Mouse (Mus musculus): ENCODE measurements around the gene Rgs16. TPM values are rescaled to one million over a fixed set of nuclear protein-coding genes. Genes with fewer than 3 reads are reported as not detected.

The Rgs16 gene
- 10.9 and 13.4 TPM in 2 replicates for polyA plus RNA-seq (2012; rRNA removed)

GRCm38 (mm10) chr1:153740145-153740544 is at the start of gene Rgs16:
Gene Rgs16, plus strand, starts transcription at chr1:153740349.
- peaks cover 7% of the 10 kb centered on the region for H3K4me1 ChIP-seq (ENCODE audit: control insufficient read depth, insufficient read depth, low read length)
- H3K27ac ChIP-seq (ENCODE audit: insufficient read depth, low read length), result no peak within 1 kb of the TSS
- peak within 1 kb of the TSS; percentile 70 for H3K4me3 ChIP-seq (ENCODE audit: insufficient read depth, low read length)
- TF ChIP-seq POLR2A (IDR thresholded peaks at IDR 0.05; ENCODE audit: extremely low read depth, insufficient read depth, low read length) (peak; percentile 91), CTCF (IDR thresholded peaks at IDR 0.05; ENCODE audit: extremely low read depth, insufficient read depth, low read length) (no peak)

- TF ChIP-seq POLR2A (IDR thresholded peaks at IDR 0.05; ENCODE audit: extremely low read depth, insufficient read depth, low read length), result no peak
- no peak for TF ChIP-seq CTCF (IDR thresholded peaks at IDR 0.05; ENCODE audit: extremely low read depth, insufficient read depth, low read length)
- H3K4me3 ChIP-seq (ENCODE audit: insufficient read depth, low read length), result no peak overlapping the region
These were observed 47.6 kb upstream of the Rgs16 start for GRCm38 (mm10) chr1:153692526-153692925.

GRCm38 (mm10) chr1:153694372-153695120 is 45.6 kb upstream of the Rgs16 start:
- no peaks in the 10 kb centered on the region for H3K4me1 ChIP-seq (ENCODE audit: control insufficient read depth, insufficient read depth, low read length)
- H3K4me3 ChIP-seq (ENCODE audit: insufficient read depth, low read length), result no peak overlapping the region
- no peak for TF ChIP-seq POLR2A (IDR thresholded peaks at IDR 0.05; ENCODE audit: extremely low read depth, insufficient read depth, low read length)
- TF ChIP-seq CTCF (IDR thresholded peaks at IDR 0.05; ENCODE audit: extremely low read depth, insufficient read depth, low read length), result no peak
- no peak overlapping the region for H3K27ac ChIP-seq (ENCODE audit: insufficient read depth, low read length)

More at GRCm38 (mm10) chr1:153692526-153692925, 47.6 kb upstream of the Rgs16 start:
- no peak overlapping the region for H3K27ac ChIP-seq (ENCODE audit: insufficient read depth, low read length)
- no peaks in the 10 kb centered on the region for H3K4me1 ChIP-seq (ENCODE audit: control insufficient read depth, insufficient read depth, low read length)

GRCm38 (mm10) chr1:153695398-153695797 is 44.8 kb upstream of the Rgs16 start:
- Histone ChIP-seq H3K4me3 (ENCODE audit: insufficient read depth, low read length) (no peak overlapping the region), H3K27ac (ENCODE audit: insufficient read depth, low read length) (no peak overlapping the region), H3K4me1 (ENCODE audit: control insufficient read depth, insufficient read depth, low read length) (no peaks in the 10 kb centered on the region)
- no peak for TF ChIP-seq POLR2A (IDR thresholded peaks at IDR 0.05; ENCODE audit: extremely low read depth, insufficient read depth, low read length)
- TF ChIP-seq CTCF (IDR thresholded peaks at IDR 0.05; ENCODE audit: extremely low read depth, insufficient read depth, low read length), result no peak

- Histone ChIP-seq H3K4me3 (ENCODE audit: insufficient read depth, low read length) (no peak overlapping the region), H3K27ac (ENCODE audit: insufficient read depth, low read length) (no peak overlapping the region), H3K4me1 (ENCODE audit: control insufficient read depth, insufficient read depth, low read length) (no peaks in the 10 kb centered on the region)
- no peak for TF ChIP-seq CTCF (IDR thresholded peaks at IDR 0.05; ENCODE audit: extremely low read depth, insufficient read depth, low read length)
These were observed 44.1 kb upstream of the Rgs16 start for GRCm38 (mm10) chr1:153696093-153696492.

GRCm38 (mm10) chr1:153696541-153696940 is 43.6 kb upstream of the Rgs16 start:
- no peaks in the 10 kb centered on the region for H3K4me1 ChIP-seq (ENCODE audit: control insufficient read depth, insufficient read depth, low read length)
- no peak overlapping the region for H3K27ac ChIP-seq (ENCODE audit: insufficient read depth, low read length)
- TF ChIP-seq CTCF (IDR thresholded peaks at IDR 0.05; ENCODE audit: extremely low read depth, insufficient read depth, low read length), result no peak
- no peak for TF ChIP-seq POLR2A (IDR thresholded peaks at IDR 0.05; ENCODE audit: extremely low read depth, insufficient read depth, low read length)
- no peak overlapping the region for H3K4me3 ChIP-seq (ENCODE audit: insufficient read depth, low read length)

GRCm38 (mm10) chr1:153697581-153698251 is 42.4 kb upstream of the Rgs16 start:
- H3K27ac ChIP-seq (ENCODE audit: insufficient read depth, low read length), result no peak overlapping the region
- H3K4me1 ChIP-seq (ENCODE audit: control insufficient read depth, insufficient read depth, low read length), result no peaks in the 10 kb centered on the region
- H3K4me3 ChIP-seq (ENCODE audit: insufficient read depth, low read length), result no peak overlapping the region
- TF ChIP-seq CTCF (IDR thresholded peaks at IDR 0.05; ENCODE audit: extremely low read depth, insufficient read depth, low read length) (no peak), POLR2A (IDR thresholded peaks at IDR 0.05; ENCODE audit: extremely low read depth, insufficient read depth, low read length) (no peak)

- no peak for TF ChIP-seq CTCF (IDR thresholded peaks at IDR 0.05; ENCODE audit: extremely low read depth, insufficient read depth, low read length)
- no peak for TF ChIP-seq POLR2A (IDR thresholded peaks at IDR 0.05; ENCODE audit: extremely low read depth, insufficient read depth, low read length)
- Histone ChIP-seq H3K27ac (ENCODE audit: insufficient read depth, low read length) (no peak overlapping the region), H3K4me3 (ENCODE audit: insufficient read depth, low read length) (no peak overlapping the region), H3K4me1 (ENCODE audit: control insufficient read depth, insufficient read depth, low read length) (no peaks in the 10 kb centered on the region)
These were observed 41.7 kb upstream of the Rgs16 start for GRCm38 (mm10) chr1:153698311-153699084.

- H3K4me3 ChIP-seq (ENCODE audit: insufficient read depth, low read length), result no peak overlapping the region
- no peak overlapping the region for H3K27ac ChIP-seq (ENCODE audit: insufficient read depth, low read length)
- TF ChIP-seq POLR2A (IDR thresholded peaks at IDR 0.05; ENCODE audit: extremely low read depth, insufficient read depth, low read length) (no peak), CTCF (IDR thresholded peaks at IDR 0.05; ENCODE audit: extremely low read depth, insufficient read depth, low read length) (no peak)
- H3K4me1 ChIP-seq (ENCODE audit: control insufficient read depth, insufficient read depth, low read length), result no peaks in the 10 kb centered on the region
These were observed 39.6 kb upstream of the Rgs16 start for GRCm38 (mm10) chr1:153700448-153701063.
